Mouse (Mus musculus) left cerebral cortex, postnatal 25 days (tissue): ENCODE data around the gene Cdc26. TPM values are rescaled to one million over a fixed set of nuclear protein-coding genes. Genes with fewer than 3 reads are reported as not detected.

Experiments
- DNase-seq, 2 experiments: peaks; one replicate each; pipeline ENCODE4 v3.0.0; 2022; ENCODE audit warnings: low spot score in 2 of 2, mixed read lengths in 1 of 2
- intact Hi-C: fragments of 180-260 bp; cut with DNase I; formaldehyde crosslinking; loops from one replicate; pipeline ENCODE4 v1.15.1; 2025
- total RNA-seq, 2 experiments: library from RNA; stranded (reverse); gene quantifications; 2 replicates each; pipeline ENCODE4 v1.2.3; 2021

Gene Cdc26
- total RNA-seq, 2 experiments from 2014 or later, result 43.8 to 45.0 TPM

DNA sequence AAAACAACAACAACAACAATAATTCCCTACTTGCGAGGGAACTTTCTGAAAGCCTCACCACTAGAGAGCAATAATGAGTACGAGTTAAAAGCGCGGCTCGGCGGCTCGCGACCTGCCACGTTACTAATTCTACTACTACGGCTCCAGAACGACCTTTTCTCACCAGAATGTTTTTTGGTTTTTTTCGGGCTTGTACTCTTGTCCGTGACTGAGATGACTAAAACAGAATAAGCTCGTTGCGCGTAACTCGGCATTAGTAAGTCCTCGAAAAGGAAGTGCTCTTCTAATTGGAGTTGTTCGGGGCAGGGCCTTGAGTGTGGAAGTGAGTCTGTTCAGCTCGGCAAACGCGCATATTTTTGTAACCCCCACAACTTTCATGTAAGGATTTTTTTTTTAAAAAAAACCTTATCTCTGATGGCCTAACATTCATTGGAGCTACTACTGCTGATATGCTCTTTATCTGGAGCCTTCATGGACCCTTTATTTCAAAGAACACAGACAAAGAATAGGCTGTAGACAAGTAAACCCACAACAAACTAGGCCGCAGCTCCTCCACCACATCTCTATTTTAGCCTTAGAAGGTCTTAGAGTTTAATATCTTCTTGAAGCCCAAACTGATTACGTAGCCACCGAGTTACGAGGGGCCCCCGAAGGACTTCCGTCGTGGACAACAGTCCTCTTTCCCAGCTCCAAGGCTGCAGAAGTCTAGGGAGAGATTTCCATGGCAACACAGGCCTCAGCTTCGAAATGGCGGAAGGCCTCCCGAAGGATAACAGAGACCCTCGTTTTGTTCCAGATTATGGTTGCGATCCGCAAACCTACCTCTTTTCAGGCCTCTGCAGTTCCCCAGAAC lies 486 bp downstream of the Cdc26 start:
- intact Hi-C loops, result loop anchor here (2.0 to 5.0 kb wide), 2 partner anchors 47 to 109 kb away; partner anchors contain the start of genes Alad, Fkbp15 and Slc31a1
- DNase-seq, result peak; percentile 72 to 73

DNA sequence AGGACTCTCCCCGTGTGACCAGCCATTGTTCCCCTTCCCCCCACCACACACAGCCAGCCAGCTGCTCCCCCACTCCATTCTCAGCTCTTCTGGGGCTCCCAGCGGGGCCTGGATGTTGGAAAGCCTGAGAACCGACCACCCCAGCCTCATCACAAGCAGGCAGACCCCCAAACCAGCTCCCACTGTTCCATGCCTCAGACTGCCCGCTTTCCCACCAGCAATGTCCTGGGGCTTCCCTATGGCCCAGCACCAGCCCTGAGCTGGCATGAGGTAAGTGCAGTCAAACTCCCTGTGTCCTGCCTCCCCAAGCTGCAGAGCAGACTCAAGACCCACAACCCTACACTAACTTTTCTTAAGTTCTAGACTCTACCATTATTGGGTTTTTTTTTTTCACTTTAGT lies 2.3 kb downstream of the Cdc26 start:
- no peak for DNase-seq
- intact Hi-C loops, result loop anchor here (5.0 kb wide), 1 partner anchor 111 kb away; the partner anchor contains the start of gene Alad

DNA sequence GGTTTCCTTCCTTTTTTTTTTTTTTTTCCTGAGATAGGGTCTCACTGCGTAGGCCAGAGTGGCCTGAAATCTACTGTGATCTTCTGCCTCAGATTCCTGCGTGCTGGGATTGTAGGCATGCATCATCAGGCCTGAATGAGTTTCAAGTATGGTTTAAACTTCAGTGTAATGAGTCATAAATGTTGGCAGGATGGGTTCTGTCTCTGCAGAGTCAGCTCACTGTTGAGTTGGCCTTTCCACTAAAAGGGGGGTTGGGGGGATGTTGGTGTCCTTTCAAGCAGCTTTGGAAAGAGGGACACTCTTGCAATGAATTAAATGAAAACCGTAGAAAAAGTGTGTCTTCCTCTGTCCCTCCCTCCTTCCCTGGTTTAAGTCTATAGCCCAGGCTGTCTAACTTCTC lies 9.5 kb downstream of the Cdc26 start:
- peak in 1 of 2 experiments; percentile 63 for DNase-seq

DNA sequence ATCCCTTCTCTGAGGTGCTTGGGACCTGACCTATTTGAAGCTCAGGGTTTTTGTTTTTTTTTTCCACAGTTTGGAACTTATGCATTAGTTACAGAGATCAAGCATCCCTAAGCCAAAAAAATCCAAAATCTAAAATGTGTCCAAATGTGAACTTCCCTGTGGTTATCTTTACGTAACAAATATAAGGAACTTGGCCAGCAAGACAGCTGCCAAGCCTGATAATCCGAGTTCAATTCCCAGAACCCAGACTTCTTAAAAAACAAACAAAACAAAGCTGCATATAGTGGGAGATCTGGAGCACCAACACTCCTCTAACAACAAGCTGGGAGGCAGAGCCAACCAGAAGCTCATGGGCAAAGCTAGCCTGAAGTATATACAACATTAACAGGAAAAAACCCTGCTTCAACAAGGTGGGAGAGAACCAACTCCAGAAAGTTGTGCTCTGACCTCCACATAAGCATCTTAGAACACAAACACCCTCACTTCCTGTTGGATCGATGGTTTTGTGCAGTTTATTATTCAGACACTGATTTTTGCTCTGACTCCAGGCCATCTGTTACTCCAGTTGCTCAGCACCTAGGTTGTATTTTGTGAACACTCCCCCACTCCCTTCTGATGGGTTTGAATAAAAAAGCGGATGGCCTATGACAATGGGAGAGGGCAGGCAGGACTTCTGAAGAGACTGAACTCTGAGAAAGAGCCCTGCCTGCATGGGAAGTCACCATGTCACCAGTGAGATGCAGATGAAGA lies 10.7 kb downstream of the Cdc26 start:
- DNase-seq, result no peak
- intact Hi-C loops, result no loop called here

More for the DNA sequence above, 9.5 kb downstream of the Cdc26 start:
- intact Hi-C loops, result no loop called here

DNA sequence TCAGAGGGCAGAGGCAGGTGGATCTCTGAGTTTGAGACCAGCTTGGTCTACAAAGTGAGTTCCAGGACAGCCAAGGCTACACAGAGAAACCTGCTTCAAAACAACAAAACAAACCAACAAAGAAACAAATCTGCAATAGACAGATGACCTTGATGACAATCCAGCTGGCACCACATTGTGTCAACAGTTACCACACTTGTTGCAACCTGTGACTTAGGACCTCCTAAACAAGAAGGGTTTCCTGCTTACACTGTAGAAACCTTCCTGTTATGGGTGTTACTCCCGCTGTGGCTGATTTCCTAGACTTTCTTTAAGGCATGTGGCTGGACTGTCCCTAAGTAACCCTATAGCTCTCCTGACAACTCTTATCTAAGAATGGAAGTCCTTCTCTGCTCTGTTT lies 12.6 kb downstream of the Cdc26 start:
- no peak for DNase-seq
- intact Hi-C loops, result no loop called here

DNA sequence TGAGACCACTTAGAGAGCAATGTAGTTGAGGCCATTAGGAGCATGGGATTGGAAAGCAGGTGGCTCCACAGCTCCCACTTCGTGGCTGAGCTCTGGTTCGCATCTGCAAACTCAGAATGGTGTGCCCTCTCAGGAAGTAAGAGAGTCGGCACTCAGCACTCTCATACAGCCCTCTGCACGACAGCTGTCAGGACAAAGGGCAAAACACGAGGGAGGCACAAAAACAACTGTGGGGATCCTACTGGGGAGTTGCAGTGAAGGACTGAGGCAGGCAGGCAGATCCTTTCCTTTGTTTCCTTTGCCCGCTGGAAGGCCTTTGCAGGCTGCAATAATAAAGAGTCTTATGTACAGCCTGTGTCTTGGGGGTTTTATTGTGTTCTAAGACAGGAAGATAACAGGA lies 15.0 kb downstream of the Cdc26 start:
- intact Hi-C loops, result no loop called here
- DNase-seq, result no peak

DNA sequence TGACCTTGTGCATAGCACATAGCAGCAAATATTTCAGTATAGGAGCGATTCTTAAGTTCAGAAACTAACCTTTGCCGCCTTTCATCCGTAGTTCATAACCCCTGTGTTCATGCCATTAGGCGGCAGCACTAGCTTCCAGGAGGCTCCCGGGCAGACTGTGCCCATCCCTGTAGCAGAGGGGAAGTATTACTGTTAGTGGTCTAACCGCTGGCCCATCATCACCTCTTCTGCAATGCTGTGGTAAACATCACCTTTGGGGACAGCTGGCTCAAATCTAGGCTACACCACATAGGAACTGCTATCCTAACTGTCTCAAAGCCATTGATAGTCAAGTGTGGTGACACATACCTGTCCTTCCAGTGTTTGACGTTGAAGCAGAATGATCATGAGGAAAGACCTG lies 16.6 kb downstream of the Cdc26 start:
- intact Hi-C loops, result no loop called here

DNA sequence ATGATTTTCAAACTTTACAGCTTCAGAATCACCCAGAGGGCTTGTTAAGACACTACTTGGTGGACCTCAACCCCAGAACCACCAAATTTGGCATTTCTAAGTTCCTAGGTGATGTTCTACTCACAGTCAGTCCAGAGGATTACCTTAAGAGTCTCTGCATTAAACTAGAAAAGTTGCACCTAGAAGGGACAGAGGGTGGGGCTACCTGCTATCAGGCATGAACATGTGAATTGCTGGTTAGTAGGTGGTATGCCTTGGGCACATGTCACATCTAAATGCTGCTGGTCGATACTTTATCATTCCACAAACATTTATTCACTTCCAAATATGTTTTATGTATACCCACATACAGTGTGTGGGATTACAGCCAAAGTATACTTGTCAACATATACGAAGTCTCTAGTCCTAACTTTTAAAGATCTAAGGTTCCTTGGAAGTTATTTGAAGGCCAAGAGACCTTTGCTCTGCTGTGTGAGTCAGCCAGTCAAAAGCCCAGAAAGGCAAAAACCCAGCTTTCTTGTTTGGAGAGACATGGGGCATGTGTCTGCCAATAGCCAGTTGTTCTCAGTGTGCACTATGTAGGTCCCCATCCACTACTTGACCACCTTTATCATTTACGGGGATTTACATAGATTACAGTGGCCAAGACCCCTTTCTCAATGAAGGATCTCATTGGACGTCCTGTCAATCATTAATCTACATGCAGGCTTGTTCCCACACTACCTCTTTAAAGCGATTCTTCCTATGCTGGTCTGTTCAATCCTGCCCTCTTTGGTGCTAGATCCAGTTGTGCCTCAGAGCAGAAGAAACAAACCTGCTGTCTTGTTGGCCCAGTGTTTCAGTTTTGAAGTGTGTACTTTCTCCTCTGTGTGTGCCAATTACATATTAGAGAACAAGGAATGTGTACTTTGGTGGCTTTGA lies 18.6 kb downstream of the Cdc26 start:
- intact Hi-C loops, result no loop called here
- DNase-seq, result no peak

More for the DNA sequence above, 16.6 kb downstream of the Cdc26 start:
- no peak for DNase-seq

DNA sequence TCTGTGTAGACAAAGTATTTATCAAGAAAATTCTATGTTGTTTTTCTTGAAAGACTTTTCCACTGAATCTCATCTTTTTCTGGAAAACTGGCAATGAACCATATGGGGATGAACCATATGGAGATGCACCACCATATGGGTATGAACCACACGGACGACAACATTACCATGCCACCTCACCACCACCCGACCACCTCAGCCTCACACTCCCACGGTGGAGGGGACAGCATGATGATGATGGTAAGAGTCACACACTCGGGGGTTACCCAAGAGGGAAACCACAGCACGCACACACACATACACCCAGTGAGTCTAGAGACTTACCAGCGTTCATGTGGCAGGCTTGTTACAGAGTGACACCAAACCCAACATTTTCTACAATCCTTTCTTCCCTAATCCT lies 23.0 kb downstream of the Cdc26 start:
- intact Hi-C loops, result no loop called here
- DNase-seq, result peak in 1 of 2 experiments; percentile 60

DNA sequence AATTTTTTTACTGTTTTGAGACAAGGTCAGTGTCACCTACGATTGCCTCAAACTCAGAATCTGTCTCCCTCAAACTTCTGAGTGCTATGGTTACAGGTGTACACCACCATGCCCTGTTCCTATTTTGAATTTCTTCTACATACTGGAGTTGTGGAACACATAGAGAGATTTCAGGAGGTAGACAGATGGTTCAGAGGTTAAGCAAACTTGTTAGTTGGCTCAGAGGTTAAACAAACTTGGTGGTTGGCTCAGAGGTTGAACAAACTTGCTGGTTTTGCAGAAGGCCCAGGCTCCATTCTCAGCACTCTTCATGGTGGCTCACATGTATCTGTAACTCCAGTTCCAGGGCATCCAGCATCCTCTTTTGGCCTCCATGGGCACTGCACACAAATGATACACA lies 24.3 kb downstream of the Cdc26 start:
- intact Hi-C loops, result no loop called here
- DNase-seq, result no peak

DNA sequence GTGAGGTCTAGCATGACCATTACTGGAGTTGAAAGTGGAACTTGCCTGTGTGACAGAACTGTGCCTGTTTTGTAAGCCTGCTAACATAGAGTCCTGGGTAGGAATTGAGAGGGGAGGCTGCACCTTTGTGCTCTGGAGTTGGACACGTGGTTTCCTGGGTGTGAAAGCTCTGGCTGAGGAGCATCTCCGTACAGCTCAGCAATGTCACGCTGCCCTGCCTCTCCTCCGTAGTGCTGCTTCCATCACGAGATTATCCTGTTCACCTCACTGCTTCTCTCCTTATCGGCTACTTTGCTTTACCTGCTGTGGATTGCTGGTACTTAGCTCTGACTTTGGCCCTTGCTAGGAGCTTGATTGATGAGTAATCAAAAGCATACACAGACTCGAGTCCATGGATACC lies 24.7 kb downstream of the Cdc26 start:
- intact Hi-C loops, result no loop called here
- no peak for DNase-seq

DNA sequence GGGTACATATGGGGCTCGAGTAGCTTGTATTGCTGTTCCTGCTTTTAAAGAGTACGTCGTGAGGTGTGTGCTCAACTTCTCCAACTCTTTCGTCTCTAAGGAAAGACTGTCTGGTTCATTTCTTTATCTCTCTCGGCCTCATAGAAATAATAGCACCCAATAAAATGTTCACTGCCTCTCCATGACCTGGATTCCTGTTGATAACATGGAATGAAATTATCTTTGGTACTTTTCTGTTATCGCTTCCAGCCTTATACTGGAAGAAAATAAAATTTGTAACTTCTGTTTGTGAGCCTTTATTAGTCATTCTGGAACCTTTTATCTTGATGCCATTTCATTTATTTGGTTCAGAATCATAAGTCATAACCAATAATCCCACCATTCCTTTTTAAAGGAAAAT lies 25.2 kb downstream of the Cdc26 start:
- intact Hi-C loops, result no loop called here
- no peak for DNase-seq

DNA sequence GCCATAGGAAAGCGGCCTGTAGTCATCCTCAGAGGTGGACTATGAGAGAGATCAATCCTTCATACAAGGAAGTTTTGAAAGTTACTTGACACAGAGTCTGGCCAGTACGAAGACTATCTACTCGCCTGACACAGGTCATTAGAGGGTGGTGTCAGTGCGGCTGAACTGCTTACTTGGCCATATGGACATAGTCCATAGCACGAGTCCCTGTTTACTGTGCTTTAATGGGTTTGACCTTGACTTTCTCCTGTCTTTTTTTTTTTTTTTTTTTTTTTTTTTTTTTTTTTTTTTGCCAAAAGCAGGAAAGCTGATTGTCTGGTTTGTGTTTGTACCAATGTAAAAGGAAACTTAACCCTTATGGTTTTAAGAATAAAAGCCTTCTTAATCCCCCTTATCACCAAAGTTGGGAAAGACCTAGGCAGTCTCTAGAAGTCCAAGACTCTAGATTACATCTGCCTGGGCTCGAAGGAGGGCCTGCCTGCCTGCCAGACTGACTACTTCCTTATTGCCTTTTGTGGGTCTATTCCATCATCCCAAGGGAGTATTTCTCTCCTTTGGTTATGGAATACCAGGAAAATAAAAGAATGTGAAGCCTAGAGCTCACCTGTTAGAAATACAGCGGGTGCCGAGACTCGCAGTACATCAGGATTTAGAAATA lies 28.6 kb downstream of the Cdc26 start:
- intact Hi-C loops, result no loop called here
- DNase-seq, result no peak

DNA sequence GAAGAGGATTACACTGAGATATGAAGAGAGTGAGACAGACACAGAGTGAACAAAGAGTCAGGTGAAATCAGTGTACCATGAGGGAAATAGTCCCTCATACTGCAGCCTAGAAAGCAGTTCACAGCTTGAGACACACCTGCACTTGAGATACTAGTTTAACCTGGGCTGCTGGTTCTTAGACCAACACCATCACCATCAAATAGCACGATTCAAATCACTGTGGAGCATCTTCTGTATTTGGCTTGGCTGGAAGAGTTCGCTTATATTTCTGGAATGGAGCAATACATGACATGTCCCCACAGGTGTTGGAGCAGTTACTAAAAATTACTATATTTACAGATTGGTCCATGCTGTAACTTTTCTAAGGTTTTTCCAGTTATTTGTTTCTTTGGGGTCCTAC lies 32.3 kb downstream of the Cdc26 start:
- intact Hi-C loops, result no loop called here
- DNase-seq, result no peak

DNA sequence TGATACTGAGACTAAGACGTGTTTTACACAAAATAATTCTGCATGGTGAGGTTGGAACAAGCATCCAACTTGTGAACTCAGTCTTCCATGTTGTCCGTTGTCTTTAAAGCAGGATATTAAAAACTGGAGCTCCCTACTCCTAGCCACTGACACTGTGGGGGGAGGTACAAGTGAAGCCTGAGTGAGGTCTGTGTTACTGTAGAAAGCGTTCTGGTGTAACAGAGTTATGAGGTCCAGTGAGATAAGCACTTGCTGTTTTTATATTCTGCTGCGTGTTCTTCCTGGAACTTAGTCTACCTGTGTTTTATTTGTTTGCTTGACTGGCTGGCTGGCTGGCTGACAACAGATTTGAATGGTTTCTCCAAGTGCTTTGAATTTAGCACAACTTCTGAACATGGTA lies 34.1 kb downstream of the Cdc26 start:
- intact Hi-C loops, result no loop called here
- no peak for DNase-seq

DNA sequence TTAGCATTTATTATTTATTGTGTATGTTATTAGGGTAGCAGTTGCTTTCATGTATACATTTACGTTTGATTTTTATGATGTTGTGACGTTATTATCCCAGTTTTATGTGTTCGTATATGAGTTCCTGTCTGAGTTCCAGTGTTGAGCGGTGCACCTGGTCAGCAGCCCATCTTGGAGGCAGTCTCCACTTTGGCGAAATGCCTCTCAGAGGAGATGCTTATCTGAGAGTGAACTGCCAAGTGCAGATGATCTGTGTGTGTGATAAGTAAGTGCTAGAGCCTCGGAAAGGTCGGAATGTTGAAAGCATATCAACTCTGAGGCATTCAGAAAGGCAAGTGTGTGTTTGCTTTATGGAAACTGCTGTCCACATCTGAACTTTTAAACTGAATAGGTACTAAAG lies 34.8 kb downstream of the Cdc26 start:
- no peak for DNase-seq
- intact Hi-C loops, result no loop called here

DNA sequence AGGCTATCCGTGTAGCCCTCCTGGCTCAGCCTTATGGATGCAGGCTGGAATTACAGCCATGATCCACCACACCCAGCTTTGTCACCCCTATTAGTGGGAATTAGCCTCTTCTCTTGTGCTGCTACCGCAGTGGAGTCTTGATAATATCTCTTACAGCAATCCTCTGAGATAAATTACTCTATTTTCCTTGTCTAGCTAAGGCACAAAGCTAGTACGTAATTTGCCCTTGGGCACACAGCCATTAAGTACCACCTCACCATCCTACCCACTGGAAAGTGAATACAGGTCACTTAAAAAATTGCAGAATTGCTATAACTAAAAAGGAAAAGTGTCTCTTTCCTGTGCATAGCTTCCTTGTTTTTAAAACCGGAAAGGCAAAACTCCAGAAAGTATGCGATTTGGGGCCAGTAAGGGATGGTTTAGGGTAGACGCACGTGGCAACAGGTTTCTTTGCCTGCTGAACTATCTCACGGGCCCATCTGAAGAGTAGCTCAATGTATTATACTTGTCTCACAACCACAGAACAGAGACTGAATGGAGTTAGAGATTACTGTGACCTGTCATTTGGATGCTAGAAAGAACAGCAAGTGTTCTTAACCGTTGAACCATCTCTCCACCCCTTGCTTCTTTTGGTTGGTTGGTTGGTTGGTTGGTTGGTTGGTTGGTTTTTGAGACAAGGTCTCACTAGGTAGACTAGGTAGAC lies 35.5 kb downstream of the Cdc26 start:
- intact Hi-C loops, result no loop called here
- no peak for DNase-seq

DNA sequence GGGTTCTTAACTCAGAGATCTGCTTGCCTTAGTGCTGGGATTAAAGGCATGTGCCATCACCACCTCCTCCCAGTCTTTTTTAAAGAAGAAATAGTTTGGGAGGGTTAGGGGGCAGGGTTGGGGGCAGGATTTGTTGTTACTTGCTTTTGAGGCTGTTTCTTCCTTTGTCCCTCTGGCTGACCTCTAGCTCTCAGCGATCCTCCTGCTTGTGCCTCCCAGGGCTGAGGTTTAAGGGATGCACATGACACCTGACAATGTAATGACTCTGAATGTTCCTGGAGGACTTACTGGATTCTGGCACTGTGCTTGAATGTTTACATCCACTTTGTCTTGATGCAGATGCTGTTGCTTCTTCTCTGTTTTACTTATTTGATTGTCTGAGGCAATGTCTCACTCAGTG lies 36.0 kb downstream of the Cdc26 start:
- intact Hi-C loops, result no loop called here
- no peak for DNase-seq

DNA sequence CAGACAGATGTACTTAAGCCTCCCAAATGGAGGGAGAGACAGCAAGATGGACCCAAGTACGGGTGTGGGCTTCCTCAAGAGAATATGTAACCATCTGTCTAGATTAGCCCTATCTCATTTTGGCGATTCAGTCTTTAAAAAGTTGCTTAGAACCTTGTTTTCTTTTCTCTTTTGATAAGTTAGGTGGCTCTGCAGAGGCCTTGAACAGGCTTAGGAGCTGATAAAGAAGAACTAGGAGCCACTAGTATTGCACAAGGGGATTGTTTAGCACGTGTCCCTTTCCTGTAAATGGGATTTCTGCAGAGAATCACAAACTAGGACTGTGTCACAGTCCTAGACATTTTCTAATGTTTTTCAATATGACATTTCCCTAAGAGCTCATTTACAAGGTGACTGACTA lies 39.4 kb downstream of the Cdc26 start:
- intact Hi-C loops, result no loop called here
- no peak for DNase-seq
